In genomic region chr15:5288412-5288811, GRCm38 (mm10) we compare ENCODE assay signal across 15 mouse cellular contexts.
"Had no signal": no experiment of that assay in that cellular context is flagged by ENCODE, and none has a peak within 500 bp of the region (broad histone marks: within the 10 kb centered on the region; RNA-seq: fewer than 3 reads in every experiment).

No protein-coding gene starts in this region.

- H3K36me3 ChIP-seq: kidney, embryonic 15.5 days; limb, embryonic 12.5 days; liver, embryonic 13.5 days; midbrain, embryonic 13.5 days; neural tube, embryonic 12.5 days; stomach, embryonic 15.5 days had no signal

- H3K9me3 ChIP-seq: kidney, embryonic 15.5 days; limb, embryonic 12.5 days; liver, embryonic 13.5 days; midbrain, embryonic 13.5 days; neural tube, embryonic 12.5 days; stomach, embryonic 15.5 days had no signal

- ATAC-seq: liver, postnatal 0 days; midbrain, embryonic 13.5 days had no signal

- H3K27me3 ChIP-seq: kidney, embryonic 15.5 days; limb, embryonic 12.5 days; liver, embryonic 13.5 days; midbrain, embryonic 13.5 days; neural tube, embryonic 12.5 days; stomach, embryonic 15.5 days had no signal

- H3K27ac ChIP-seq: kidney, embryonic 15.5 days; limb, embryonic 12.5 days; liver, embryonic 13.5 days; macrophage; midbrain, embryonic 13.5 days; neural tube, embryonic 12.5 days; stomach, embryonic 15.5 days had no signal

- H3K9ac ChIP-seq: kidney, embryonic 15.5 days; limb, embryonic 12.5 days; liver, embryonic 13.5 days; liver, postnatal 0 days; midbrain, embryonic 13.5 days; neural tube, embryonic 12.5 days; stomach, embryonic 15.5 days had no signal

- H3K4me1 ChIP-seq: kidney, embryonic 15.5 days; limb, embryonic 12.5 days; liver, embryonic 13.5 days; midbrain, embryonic 13.5 days; neural tube, embryonic 12.5 days; stomach, embryonic 15.5 days had no signal

- DNase-seq: kidney, adult 11 months; kidney, postnatal 14 days; layer of hippocampus, adult 9-11 months; liver; liver, embryonic 13.5 days; liver, postnatal 0 days; retina, postnatal 1 day; right cerebral cortex, postnatal 4 days; thymus, postnatal 36 days had no signal

- H3K4me2 ChIP-seq: kidney, embryonic 15.5 days; limb, embryonic 12.5 days; liver, embryonic 13.5 days; midbrain, embryonic 13.5 days; neural tube, embryonic 12.5 days; stomach, embryonic 15.5 days had no signal

- H3K4me3 ChIP-seq: kidney, embryonic 15.5 days; limb, embryonic 12.5 days; liver, embryonic 13.5 days; midbrain, embryonic 13.5 days; neural tube, embryonic 12.5 days; stomach, embryonic 15.5 days had no signal
